Mouse (Mus musculus): Measurements from ENCODE around the gene Efna3. TPM values are rescaled to one million over a fixed set of nuclear protein-coding genes. Genes with fewer than 3 reads are reported as not detected.

The Efna3 gene
- polyA plus RNA-seq (2015; fragmentation: Nextera tagmentation; extraction: Ambion mirVana), result 87.4 and 90.1 TPM in 2 replicates

- WGBS, result under 1% methylated on average over 39 of the region's 53 CpGs
- Histone ChIP-seq H3K27me3 (peaks cover 14% of the 10 kb centered on the region), H3K4me2 (peak within 1 kb of the TSS; percentile 83), H3K9me3 (no peaks in the 10 kb centered on the region), H3K9ac (peak within 1 kb of the TSS; percentile 96), H3K4me1 (replicated peaks) (peaks cover 61% of the 10 kb centered on the region), H3K27ac (replicated peaks) (peak within 1 kb of the TSS; percentile 97), H3K36me3 (no peaks in the 10 kb centered on the region), H3K4me3 (peak within 1 kb of the TSS; percentile 76)
- peak; percentile 24 for ATAC-seq (ENCODE audit: low read depth)
Measured at GRCm38 (mm10) chr3:89322514-89323165, at the start of gene Efna3. Efna3 (minus strand) TSS chr3:89322965.

DNA sequence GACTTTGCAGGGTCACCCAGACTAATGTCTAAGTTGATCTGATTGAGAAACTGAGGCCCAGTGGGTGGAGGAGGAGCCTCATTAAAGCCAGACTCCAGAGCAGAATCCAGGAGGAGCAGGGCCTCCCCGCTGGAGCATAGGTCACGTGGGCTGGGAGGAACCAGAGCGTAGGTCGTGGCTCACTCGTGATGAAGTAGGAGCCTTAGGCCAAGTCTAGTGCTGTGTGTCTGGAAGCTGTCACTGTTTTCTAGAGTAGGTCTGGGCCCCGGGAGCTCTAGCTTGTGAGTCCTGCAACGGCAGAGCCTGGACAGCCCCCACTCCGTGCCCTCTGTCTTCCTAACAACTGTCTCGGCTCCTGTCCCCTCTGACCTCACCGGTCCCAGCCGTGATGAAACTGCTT lies 44.6 kb upstream of the Efna3 start:
- H3K27me3 ChIP-seq, result 0 out of 2 replicates have a peak, but pooled peaks cover 3% of the 10 kb centered on the region
- ATAC-seq (ENCODE audit: low read depth), result no peak
- no peaks in the 10 kb centered on the region for H3K36me3 ChIP-seq
- H3K4me1 ChIP-seq (replicated peaks), result no peaks in the 10 kb centered on the region
- H3K4me2 ChIP-seq, result no peak overlapping the region
- no peak overlapping the region for H3K9ac ChIP-seq
- 80% methylated on average over 11 of the region's 11 CpGs for WGBS
- H3K4me3 ChIP-seq, result no peak overlapping the region
- no peaks in the 10 kb centered on the region for H3K9me3 ChIP-seq
- no peak overlapping the region for H3K27ac ChIP-seq (replicated peaks)

- Histone ChIP-seq H3K4me1 (replicated peaks) (no peaks in the 10 kb centered on the region), H3K4me3 (no peak overlapping the region), H3K9me3 (no peaks in the 10 kb centered on the region), H3K27me3 (no peaks in the 10 kb centered on the region), H3K27ac (replicated peaks) (no peak overlapping the region), H3K9ac (no peak overlapping the region), H3K36me3 (no peaks in the 10 kb centered on the region), H3K4me2 (no peak overlapping the region)
- ATAC-seq (ENCODE audit: low read depth), result no peak
- WGBS, result 75% methylated on average over 20 of the region's 20 CpGs
Measured at GRCm38 (mm10) chr3:89365486-89366414, 43.0 kb upstream of the Efna3 start.

GRCm38 (mm10) chr3:89365153-89365485 lies 42.4 kb upstream of the Efna3 start, which contains the start of gene Dcst1:
Dcst1 (minus strand) TSS chr3:89365253.
- H3K4me1 ChIP-seq (replicated peaks), result no peaks in the 10 kb centered on the region
- 86% methylated on average over 11 of the region's 11 CpGs for WGBS
- H3K9me3 ChIP-seq, result no peaks in the 10 kb centered on the region
- no peak within 1 kb of the TSS for H3K27ac ChIP-seq (replicated peaks)
- H3K4me3 ChIP-seq, result no peak within 1 kb of the TSS
- no peak within 1 kb of the TSS for H3K9ac ChIP-seq
- H3K36me3 ChIP-seq, result no peaks in the 10 kb centered on the region
- no peak for ATAC-seq (ENCODE audit: low read depth)
- no peaks in the 10 kb centered on the region for H3K27me3 ChIP-seq
- no peak within 1 kb of the TSS for H3K4me2 ChIP-seq

- no peak for ATAC-seq (ENCODE audit: low read depth)
- H3K27ac ChIP-seq (replicated peaks), result no peak overlapping the region
- no peak overlapping the region for H3K4me2 ChIP-seq
- H3K4me3 ChIP-seq, result no peak overlapping the region
- no peaks in the 10 kb centered on the region for H3K9me3 ChIP-seq
- H3K9ac ChIP-seq, result no peak overlapping the region
- no peaks in the 10 kb centered on the region for H3K27me3 ChIP-seq
- no peaks in the 10 kb centered on the region for H3K4me1 ChIP-seq (replicated peaks)
- H3K36me3 ChIP-seq, result no peaks in the 10 kb centered on the region
- 57% methylated on average over 8 of the region's 8 CpGs for WGBS
Measured at GRCm38 (mm10) chr3:89364631-89365030, 41.9 kb upstream of the Efna3 start.

GRCm38 (mm10) chr3:89361675-89362074 lies 38.9 kb upstream of the Efna3 start, which contains the start of gene Dcst2:
Dcst2 (plus strand) TSS chr3:89361975.
- Histone ChIP-seq H3K4me1 (replicated peaks) (no peaks in the 10 kb centered on the region), H3K4me3 (no peak within 1 kb of the TSS), H3K27me3 (no peaks in the 10 kb centered on the region), H3K9ac (no peak within 1 kb of the TSS), H3K4me2 (no peak within 1 kb of the TSS), H3K9me3 (no peaks in the 10 kb centered on the region), H3K36me3 (no peaks in the 10 kb centered on the region), H3K27ac (replicated peaks) (no peak within 1 kb of the TSS)
- ATAC-seq (ENCODE audit: low read depth), result no peak
- WGBS, result 84% methylated on average over 7 of the region's 7 CpGs

DNA sequence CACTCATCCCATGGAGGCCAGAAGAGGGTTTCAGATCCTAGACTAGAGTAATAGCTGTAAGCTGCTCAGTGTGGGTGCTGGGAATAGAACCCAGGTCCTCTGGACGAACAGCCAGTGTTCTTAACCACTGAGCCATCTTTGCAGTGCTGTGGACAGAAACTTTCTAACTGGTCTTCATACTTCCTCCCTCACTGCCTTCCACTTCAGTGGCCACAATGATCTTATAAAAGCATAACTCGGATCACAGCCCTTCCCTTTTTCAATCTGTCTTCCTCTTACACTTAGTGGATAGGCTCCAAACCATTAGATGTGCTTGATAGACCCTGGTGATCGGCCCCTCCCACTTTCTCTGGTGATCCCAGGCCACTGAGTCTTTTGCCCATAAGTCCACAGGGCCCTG lies 37.5 kb upstream of the Efna3 start:
- Histone ChIP-seq H3K27me3 (no peaks in the 10 kb centered on the region), H3K4me2 (no peak overlapping the region), H3K4me1 (replicated peaks) (no peaks in the 10 kb centered on the region), H3K27ac (replicated peaks) (no peak overlapping the region), H3K9ac (no peak overlapping the region), H3K36me3 (no peaks in the 10 kb centered on the region), H3K9me3 (no peaks in the 10 kb centered on the region), H3K4me3 (no peak overlapping the region)
- no peak for ATAC-seq (ENCODE audit: low read depth)
- 79% methylated on average over 3 of the region's 3 CpGs for WGBS

DNA sequence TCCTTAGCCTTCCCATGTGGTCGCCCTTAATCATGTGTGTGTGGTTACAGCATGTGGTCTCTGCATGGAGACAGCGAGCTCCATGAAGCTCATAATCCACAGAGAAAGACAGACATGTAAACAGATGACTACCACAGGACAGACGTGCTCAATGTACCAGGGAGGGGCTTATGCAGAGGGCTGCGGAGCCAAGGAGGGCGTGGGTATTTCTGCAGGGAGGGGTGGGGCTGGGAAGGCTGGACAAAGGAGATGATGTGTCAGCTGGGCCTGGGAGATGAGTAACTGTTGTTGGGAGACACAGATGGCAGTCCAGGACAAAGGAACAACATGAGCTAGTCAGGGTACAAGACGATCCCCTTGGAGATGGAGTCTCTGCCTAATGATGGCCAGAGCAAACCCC lies 36.9 kb upstream of the Efna3 start:
- Histone ChIP-seq H3K27me3 (no peaks in the 10 kb centered on the region), H3K4me1 (replicated peaks) (no peaks in the 10 kb centered on the region), H3K4me3 (no peak overlapping the region), H3K9me3 (no peaks in the 10 kb centered on the region), H3K9ac (no peak overlapping the region), H3K4me2 (no peak overlapping the region), H3K27ac (replicated peaks) (no peak overlapping the region), H3K36me3 (no peaks in the 10 kb centered on the region)
- WGBS, result 67% methylated on average over 6 of the region's 6 CpGs
- ATAC-seq (ENCODE audit: low read depth), result no peak

GRCm38 (mm10) chr3:89356029-89356428 lies 33.3 kb upstream of the Efna3 start:
- Histone ChIP-seq H3K9ac (no peak overlapping the region), H3K27ac (replicated peaks) (no peak overlapping the region), H3K9me3 (no peaks in the 10 kb centered on the region), H3K27me3 (peaks cover 6% of the 10 kb centered on the region; the same call in 1 of the 2 replicates), H3K4me3 (no peak overlapping the region), H3K36me3 (no peaks in the 10 kb centered on the region), H3K4me2 (no peak overlapping the region), H3K4me1 (replicated peaks) (no peaks in the 10 kb centered on the region)
- ATAC-seq (ENCODE audit: low read depth), result no peak
- 74% methylated on average over 9 of the region's 9 CpGs for WGBS

- H3K27ac ChIP-seq (replicated peaks), result no peak overlapping the region
- H3K27me3 ChIP-seq, result peaks cover 6% of the 10 kb centered on the region; the same call in 1 of the 2 replicates
- H3K4me1 ChIP-seq (replicated peaks), result peaks cover 4% of the 10 kb centered on the region
- no peak overlapping the region for H3K9ac ChIP-seq
- ATAC-seq (ENCODE audit: low read depth), result no peak
- no peaks in the 10 kb centered on the region for H3K9me3 ChIP-seq
- no peaks in the 10 kb centered on the region for H3K36me3 ChIP-seq
- WGBS, result 84% methylated on average over 6 of the region's 6 CpGs
- no peak overlapping the region for H3K4me2 ChIP-seq
- H3K4me3 ChIP-seq, result no peak overlapping the region
Measured at GRCm38 (mm10) chr3:89355512-89355902, 32.7 kb upstream of the Efna3 start.

DNA sequence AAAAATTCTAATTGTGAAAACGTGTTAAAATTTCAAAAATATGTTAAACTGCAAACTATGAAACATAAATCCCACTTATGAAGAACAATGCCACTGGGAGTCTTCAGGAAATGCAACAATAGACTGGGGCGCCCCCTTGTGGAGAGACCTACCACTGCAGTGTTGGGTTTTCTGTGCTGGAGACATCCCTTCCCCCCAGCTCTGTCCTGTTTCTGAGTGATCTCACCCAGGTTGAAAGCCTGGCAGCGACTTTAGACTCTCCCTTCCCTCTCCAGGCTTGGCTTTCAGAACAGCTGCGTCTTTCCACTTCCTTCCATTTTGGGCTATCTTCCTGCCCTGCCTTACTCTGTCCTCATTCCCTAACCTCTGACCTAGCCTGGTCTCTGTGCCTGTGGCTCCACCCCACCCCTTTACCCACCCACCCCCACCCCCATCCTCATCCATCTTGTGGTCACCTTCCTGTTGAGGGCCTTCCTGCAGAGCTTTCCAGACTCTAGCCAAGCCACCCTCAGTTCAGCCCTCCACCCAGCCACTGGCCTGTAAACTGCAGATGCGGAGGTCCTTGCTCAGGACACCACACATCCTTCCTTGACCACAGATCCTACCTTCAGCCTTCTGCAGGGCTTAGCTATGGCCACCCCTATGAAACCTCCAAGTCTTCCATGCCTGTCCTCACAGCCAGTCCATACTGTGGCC lies 32.2 kb upstream of the Efna3 start:
- H3K9me3 ChIP-seq, result no peaks in the 10 kb centered on the region
- no peak overlapping the region for H3K27ac ChIP-seq (replicated peaks)
- H3K4me1 ChIP-seq (replicated peaks), result peaks cover 9% of the 10 kb centered on the region
- no peaks in the 10 kb centered on the region for H3K36me3 ChIP-seq
- no peak overlapping the region for H3K4me2 ChIP-seq
- H3K27me3 ChIP-seq, result peaks cover 6% of the 10 kb centered on the region; the same call in 1 of the 2 replicates
- no peak overlapping the region for H3K9ac ChIP-seq
- WGBS, result 21% methylated on average over 5 of the region's 5 CpGs
- no peak overlapping the region for H3K4me3 ChIP-seq
- no peak for ATAC-seq (ENCODE audit: low read depth)

DNA sequence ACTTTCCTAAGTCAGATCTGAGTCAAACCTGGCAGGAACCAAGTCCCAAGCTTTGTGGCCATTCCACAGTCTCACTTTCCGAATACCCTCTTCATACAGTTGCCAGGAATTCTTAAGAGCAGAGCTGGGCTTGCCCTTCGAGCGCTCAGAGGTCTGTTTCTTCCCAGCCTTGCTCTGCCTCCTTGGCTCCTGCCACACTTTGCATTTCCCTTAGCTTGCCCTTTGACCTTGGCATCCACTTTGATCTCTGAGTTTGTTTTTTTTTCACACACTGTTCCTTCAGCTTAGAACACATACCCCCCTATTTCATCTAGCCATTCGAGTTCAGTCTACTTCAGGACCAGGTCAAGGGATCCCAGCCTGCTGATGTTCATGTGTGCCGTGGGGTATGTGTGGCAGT lies 28.5 kb upstream of the Efna3 start:
- Histone ChIP-seq H3K4me3 (no peak overlapping the region), H3K9me3 (no peaks in the 10 kb centered on the region), H3K4me1 (replicated peaks) (peaks cover 23% of the 10 kb centered on the region), H3K27me3 (peaks cover 17% of the 10 kb centered on the region), H3K36me3 (peaks cover 4% of the 10 kb centered on the region; the same call in 1 of the 2 replicates), H3K9ac (no peak overlapping the region), H3K27ac (replicated peaks) (no peak overlapping the region), H3K4me2 (no peak overlapping the region)
- no peak for ATAC-seq (ENCODE audit: low read depth)
- 69% methylated on average over 5 of the region's 5 CpGs for WGBS

All from neural tube, embryonic 13.5 days (tissue).